Mouse (Mus musculus) kidney, embryonic 15.5 days (tissue): ENCODE measurements around the gene Mlx. TPM values are rescaled to one million over a fixed set of nuclear protein-coding genes. Genes with fewer than 3 reads are reported as not detected.
"Not testable (repeated sequence)": the region's sequence is repeated elsewhere in the genome, so short reads cannot be mapped to it uniquely, and the experiment has no call there.

Experiments
- ATAC-seq: fragments of 200-750 bp; cut with Nextera tagmentation; replicated peaks from 2 replicates; pipeline ENCODE4 v1.8.0; 2017; ENCODE audit warnings: moderate TSS enrichment; ENCODE audit not compliant: low FRiP score
- H3K27ac ChIP-seq: fragments of 300-500 bp; sonication (generic); 2 replicates; pipeline ENCODE4 v1.5.1; 2015; ENCODE audit warnings: mild to moderate bottlenecking, inconsistent platforms
- H3K27me3 ChIP-seq: fragments of 300-500 bp; sonication (generic); 2 replicates; pipeline ENCODE4 v1.6.1; 2015; ENCODE audit warnings: inconsistent platforms
- H3K36me3 ChIP-seq: fragments of 300-500 bp; sonication (generic); 2 replicates; pipeline ENCODE4 v1.6.1; 2015; ENCODE audit warnings: inconsistent platforms
- H3K4me1 ChIP-seq: fragments of 300-500 bp; sonication (generic); 2 replicates; pipeline ENCODE4 v1.6.1; 2015; ENCODE audit warnings: inconsistent platforms
- H3K4me2 ChIP-seq: fragments of 300-500 bp; sonication (generic); 2 replicates; pipeline ENCODE4 v1.6.1; 2015; ENCODE audit warnings: moderate library complexity, mild to moderate bottlenecking, inconsistent platforms
- H3K4me3 ChIP-seq: fragments of 300-500 bp; sonication (generic); replicated peaks from 2 replicates; pipeline ENCODE4 v1.5.1; 2015; ENCODE audit warnings: mild to moderate bottlenecking, inconsistent platforms
- H3K9ac ChIP-seq: fragments of 300-500 bp; sonication (generic); 2 replicates; pipeline ENCODE4 v1.6.1; 2015; ENCODE audit warnings: mild to moderate bottlenecking, inconsistent platforms
- H3K9me3 ChIP-seq: fragments of 300-500 bp; sonication (generic); replicated peaks from 2 replicates; pipeline ENCODE4 v1.6.1; 2016; ENCODE audit warnings: inconsistent platforms
- WGBS: fragments of 180-500 bp; shearing (Covaris S2); methylation state at CpG from one replicate; pipeline ENCODE4 v1.1.7; 2015; ENCODE audit warnings: mixed read lengths; 5-methylcytosine and 5-hydroxymethylcytosine counted together
- polyA plus RNA-seq: library from polyadenylated mRNA; unstranded; fragments of >200 nt; fragmentation: Nextera tagmentation; extraction: Ambion mirVana; gene quantifications from 2 replicates; pipeline ENCODE4 v1.2.1, GENCODE M21; 2015

Gene Mlx
- polyA plus RNA-seq, 1 experiment from 2014 or later = 46.9 TPM

GRCm38 (mm10) chr11:101112186-101112585 is 25.1 kb downstream of the Mlx start:
- Histone ChIP-seq H3K27ac (no peak overlapping the region), H3K9ac (no peak overlapping the region), H3K9me3 (no peaks in the 10 kb centered on the region), H3K4me3 (no peak overlapping the region), H3K4me2 (no peak overlapping the region), H3K4me1 (peaks cover 11% of the 10 kb centered on the region), H3K27me3 (no peaks in the 10 kb centered on the region), H3K36me3 (peaks cover 10% of the 10 kb centered on the region; the same call in 1 of the 2 replicates)
- WGBS = 92% methylated on average over 3 of the region's 3 CpGs
- no peak for ATAC-seq

DNA sequence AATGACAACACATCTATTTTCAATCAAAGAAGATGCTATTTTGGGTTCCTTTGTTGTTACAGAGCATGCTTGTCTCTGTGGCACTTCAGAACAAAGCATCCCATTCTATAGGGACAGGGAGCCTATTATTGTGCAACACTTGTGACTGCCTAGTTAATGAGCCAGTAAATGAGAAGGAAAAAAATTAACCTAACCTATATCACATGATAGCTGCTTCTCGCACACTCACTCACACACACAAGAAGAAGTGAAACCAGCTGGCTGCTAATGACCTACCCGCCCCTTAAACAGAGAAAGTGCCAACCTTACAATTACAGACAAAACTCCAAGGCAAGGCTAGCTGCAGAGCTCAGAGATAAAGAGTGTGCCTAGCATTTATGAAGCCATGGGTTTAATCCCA is 28.5 kb downstream of the Mlx start:
- H3K36me3 ChIP-seq = peaks cover 3% of the 10 kb centered on the region; the same call in 1 of the 2 replicates
- peaks cover 31% of the 10 kb centered on the region for H3K4me1 ChIP-seq
- H3K4me3 ChIP-seq = no peak overlapping the region
- ATAC-seq = no peak
- whole genome bisulfite sequencing = 53% methylated on average over 2 of the region's 2 CpGs
- no peak overlapping the region for H3K4me2 ChIP-seq
- H3K9ac ChIP-seq = no peak overlapping the region
- H3K9me3 ChIP-seq = no peaks in the 10 kb centered on the region
- H3K27me3 ChIP-seq = no peaks in the 10 kb centered on the region
- peak overlapping the region; percentile 47 for H3K27ac ChIP-seq

DNA sequence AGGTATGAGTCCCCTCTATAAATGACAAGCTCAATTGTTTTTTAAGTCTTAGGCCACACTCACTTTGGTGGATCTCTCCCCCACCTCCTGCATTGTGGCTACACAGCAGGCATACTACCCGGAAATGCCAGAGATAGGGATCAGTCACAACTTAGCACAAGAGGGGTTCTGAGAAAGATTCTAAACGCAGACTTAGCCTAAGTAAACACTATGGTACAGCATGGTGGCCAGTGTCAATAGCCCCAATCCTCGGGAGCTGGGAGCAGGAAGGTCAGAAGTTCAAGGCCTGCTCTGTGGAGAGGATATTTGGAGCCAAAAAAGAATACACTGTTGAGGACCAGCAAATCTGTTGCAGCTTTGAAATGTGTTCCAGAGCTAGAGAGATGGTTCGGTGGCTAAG is 31.0 kb downstream of the Mlx start:
- no peaks in the 10 kb centered on the region for H3K27me3 ChIP-seq
- no peaks in the 10 kb centered on the region for H3K9me3 ChIP-seq
- no peak for ATAC-seq
- peaks cover 41% of the 10 kb centered on the region for H3K4me1 ChIP-seq
- WGBS = 34% methylated on average over 4 of the region's 4 CpGs
- H3K36me3 ChIP-seq = peaks cover 17% of the 10 kb centered on the region
- H3K9ac ChIP-seq = peak overlapping the region; percentile 86; the same call in 1 of the 2 replicates
- H3K4me3 ChIP-seq = peak overlapping the region; percentile 86
- H3K27ac ChIP-seq = no peak overlapping the region
- H3K4me2 ChIP-seq = peak overlapping the region; percentile 94

DNA sequence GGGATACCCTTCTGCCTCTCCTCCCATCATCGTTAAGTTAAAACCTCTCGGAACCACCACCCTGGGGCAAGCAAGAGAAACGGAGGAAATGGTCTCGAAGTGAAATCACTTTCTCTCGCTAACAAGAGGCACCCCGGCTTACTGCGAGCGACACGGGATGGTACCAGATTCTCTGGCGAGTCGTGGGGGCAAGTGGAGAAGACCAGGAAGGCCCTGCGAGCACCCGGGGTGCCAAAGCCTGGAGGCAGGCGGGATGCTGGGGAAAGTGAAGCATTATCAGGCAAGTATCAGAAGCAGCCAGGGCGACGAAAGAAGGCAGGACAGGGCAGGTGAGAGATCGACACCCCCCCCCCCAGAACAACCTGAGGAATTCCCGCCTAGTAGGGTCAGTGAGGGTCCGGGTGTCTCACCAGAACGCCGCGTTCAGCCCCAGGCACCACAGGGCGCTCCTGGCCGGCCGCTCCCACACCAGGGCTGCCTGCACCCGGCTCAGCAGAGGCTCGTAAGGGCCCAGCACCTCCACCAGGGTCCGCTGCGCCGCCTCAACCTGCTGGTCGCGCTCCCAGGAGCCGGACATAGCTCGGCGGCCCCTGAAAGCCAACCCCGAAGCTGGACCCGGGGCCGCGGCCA is 32.2 kb downstream of the Mlx start:
- Histone ChIP-seq H3K4me1 (peaks cover 41% of the 10 kb centered on the region), H3K9me3 (no peaks in the 10 kb centered on the region), H3K36me3 (peaks cover 23% of the 10 kb centered on the region), H3K27ac (peak overlapping the region; percentile 95), H3K4me3 (peak overlapping the region; percentile 86), H3K27me3 (no peaks in the 10 kb centered on the region), H3K4me2 (peak overlapping the region; percentile 94), H3K9ac (peak overlapping the region; percentile 86)
- peak; percentile 84; the same call in 1 of the 2 replicates for ATAC-seq
- under 1% methylated on average over 39 of the region's 39 CpGs for WGBS

DNA sequence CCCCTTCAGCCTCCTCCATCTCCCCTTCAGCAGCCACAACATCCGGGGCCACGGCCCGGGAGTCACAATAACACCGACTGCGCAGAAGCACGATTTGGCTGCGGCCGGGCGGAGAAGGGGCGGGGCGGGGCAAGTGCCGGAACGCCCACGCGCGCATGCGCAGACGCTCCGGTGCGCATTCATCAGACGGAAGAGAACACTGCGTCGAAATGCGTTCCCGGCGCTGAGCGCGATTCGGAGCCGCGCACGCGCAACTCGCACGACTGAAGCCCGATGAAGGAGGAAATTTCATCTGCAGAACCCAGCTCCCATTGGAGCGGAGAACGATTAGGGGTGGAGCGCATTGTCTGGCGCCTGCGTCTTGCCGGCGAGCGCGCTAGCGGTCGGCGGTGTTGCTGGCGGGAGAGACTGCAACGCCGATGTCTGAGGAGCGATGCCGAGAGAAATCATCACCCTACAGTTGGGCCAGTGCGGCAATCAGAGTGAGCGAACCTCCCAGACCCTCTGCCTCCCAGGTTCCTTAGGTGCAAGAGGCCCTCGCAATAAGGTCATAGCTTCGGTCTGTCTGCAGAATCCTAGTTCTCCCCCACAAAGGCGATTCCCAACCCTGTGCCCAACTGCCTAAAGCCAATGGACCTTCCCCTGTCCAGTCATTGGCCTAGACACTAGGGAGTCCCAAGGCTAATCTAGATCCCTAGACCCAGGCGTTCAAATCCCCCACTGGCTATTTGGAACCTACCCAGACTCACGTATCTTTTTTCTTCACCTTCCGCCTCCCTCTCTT is 32.9 kb downstream of the Mlx start, which contains the start of the genes Retreg3 and Tubg1:
TSS of gene Retreg3 (minus strand) at position 133 of the 784 bp plus-strand sequence.
TSS of gene Tubg1 (plus strand) at position 178 of the 784 bp plus-strand sequence.
- Histone ChIP-seq H3K9ac (peak within 1 kb of the TSS; percentile 86), H3K4me1 (peaks cover 41% of the 10 kb centered on the region), H3K27ac (peak within 1 kb of the TSS; percentile 95), H3K4me3 (peak within 1 kb of the TSS; percentile 86), H3K4me2 (peak within 1 kb of the TSS; percentile 94), H3K27me3 (no peaks in the 10 kb centered on the region), H3K36me3 (peaks cover 28% of the 10 kb centered on the region), H3K9me3 (no peaks in the 10 kb centered on the region)
- WGBS = under 1% methylated on average over 61 of the region's 61 CpGs
- ATAC-seq = peak; percentile 95

DNA sequence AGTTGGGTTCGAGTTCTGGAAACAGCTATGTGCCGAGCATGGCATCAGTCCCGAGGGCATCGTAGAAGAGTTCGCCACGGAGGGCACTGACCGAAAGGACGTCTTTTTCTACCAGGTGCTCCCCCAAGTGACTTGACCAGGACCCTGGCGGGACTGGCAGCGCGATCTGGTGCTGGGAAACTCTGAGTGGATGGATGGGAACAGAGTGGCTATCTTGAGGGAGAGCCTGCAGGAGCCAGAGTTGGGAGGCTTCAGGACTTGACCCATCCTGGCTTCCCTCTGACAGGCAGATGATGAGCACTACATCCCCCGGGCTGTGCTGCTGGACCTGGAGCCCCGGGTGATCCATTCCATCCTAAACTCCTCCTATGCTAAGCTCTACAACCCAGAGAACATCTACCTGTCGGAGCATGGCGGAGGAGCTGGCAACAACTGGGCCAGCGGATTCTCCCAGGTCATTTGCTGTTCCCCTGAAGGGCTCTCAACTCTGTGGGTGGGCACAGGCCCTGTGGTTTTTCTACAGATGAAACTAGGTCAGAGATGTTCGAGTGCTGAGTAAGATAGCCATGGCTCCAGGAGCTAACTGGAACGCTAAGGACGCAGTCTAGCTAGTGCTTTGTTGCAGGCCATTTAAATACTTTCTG is 33.6 kb downstream of the Mlx start:
- Histone ChIP-seq H3K9ac (peak overlapping the region; percentile 79), H3K27ac (peak overlapping the region; percentile 95), H3K36me3 (peaks cover 35% of the 10 kb centered on the region), H3K4me2 (peak overlapping the region; percentile 94), H3K9me3 (no peaks in the 10 kb centered on the region), H3K4me1 (peaks cover 38% of the 10 kb centered on the region), H3K4me3 (peak overlapping the region; percentile 86), H3K27me3 (no peaks in the 10 kb centered on the region)
- no peak for ATAC-seq
- WGBS = 17% methylated on average over 19 of the region's 19 CpGs

DNA sequence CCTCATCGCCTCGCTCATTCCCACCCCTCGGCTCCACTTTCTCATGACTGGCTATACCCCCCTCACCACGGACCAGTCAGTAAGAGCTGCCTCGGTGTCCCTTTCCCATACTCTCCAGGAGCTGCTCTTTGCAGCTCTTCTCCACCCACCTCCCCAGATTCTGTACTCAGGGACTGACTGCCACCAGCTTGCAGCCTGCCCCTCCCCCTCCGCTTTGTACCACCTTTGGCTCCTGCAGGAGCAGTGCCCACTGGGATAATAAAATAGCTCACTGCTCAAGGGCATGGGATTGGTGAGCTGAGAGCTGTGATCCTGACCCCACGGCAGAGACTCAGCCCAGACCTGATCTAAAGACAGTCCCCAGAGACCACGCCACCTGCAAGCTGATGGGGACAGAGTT is 37.4 kb downstream of the Mlx start:
- H3K4me2 ChIP-seq, H3K4me3 ChIP-seq, H3K9ac ChIP-seq, H3K27ac ChIP-seq, H3K27me3 ChIP-seq, ATAC-seq, H3K9me3 ChIP-seq: not testable (repeated sequence)
- WGBS = 91% methylated on average over 8 of the region's 8 CpGs
- Histone ChIP-seq H3K4me1 (peaks cover 12% of the 10 kb centered on the region), H3K36me3 (peaks cover 48% of the 10 kb centered on the region)

DNA sequence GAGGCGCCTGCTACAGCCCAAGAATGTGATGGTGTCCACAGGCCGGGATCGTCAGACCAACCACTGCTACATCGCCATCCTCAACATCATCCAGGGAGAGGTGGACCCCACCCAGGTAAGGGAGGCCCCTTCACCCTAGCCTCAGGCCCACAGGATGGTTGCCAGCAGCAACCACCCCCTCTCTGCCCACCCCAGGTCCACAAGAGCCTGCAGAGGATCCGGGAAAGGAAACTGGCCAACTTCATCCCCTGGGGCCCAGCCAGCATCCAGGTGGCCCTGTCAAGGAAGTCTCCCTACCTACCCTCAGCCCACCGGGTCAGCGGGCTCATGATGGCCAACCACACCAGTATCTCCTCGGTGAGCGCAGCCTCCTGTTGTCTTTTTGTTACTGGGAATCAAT is 37.9 kb downstream of the Mlx start:
- not testable (repeated sequence) for H3K27me3 ChIP-seq, H3K4me2 ChIP-seq, H3K9me3 ChIP-seq, ATAC-seq, H3K4me3 ChIP-seq, H3K27ac ChIP-seq, H3K9ac ChIP-seq
- peaks cover 13% of the 10 kb centered on the region for H3K4me1 ChIP-seq
- H3K36me3 ChIP-seq = peaks cover 48% of the 10 kb centered on the region
- 98% methylated on average over 9 of the region's 9 CpGs for WGBS

- Histone ChIP-seq H3K9me3 (no peaks in the 10 kb centered on the region; the same call in 1 of the 2 replicates), H3K27ac (no peak overlapping the region), H3K4me2 (no peak overlapping the region), H3K4me3 (no peak overlapping the region), H3K4me1 (peaks cover 6% of the 10 kb centered on the region), H3K27me3 (no peaks in the 10 kb centered on the region), H3K36me3 (peaks cover 45% of the 10 kb centered on the region), H3K9ac (no peak overlapping the region)
- 100% methylated on average over 1 of the region's 1 CpGs for WGBS
- no peak for ATAC-seq
These were observed 40.0 kb downstream of the Mlx start for GRCm38 (mm10) chr11:101127075-101127474.

DNA sequence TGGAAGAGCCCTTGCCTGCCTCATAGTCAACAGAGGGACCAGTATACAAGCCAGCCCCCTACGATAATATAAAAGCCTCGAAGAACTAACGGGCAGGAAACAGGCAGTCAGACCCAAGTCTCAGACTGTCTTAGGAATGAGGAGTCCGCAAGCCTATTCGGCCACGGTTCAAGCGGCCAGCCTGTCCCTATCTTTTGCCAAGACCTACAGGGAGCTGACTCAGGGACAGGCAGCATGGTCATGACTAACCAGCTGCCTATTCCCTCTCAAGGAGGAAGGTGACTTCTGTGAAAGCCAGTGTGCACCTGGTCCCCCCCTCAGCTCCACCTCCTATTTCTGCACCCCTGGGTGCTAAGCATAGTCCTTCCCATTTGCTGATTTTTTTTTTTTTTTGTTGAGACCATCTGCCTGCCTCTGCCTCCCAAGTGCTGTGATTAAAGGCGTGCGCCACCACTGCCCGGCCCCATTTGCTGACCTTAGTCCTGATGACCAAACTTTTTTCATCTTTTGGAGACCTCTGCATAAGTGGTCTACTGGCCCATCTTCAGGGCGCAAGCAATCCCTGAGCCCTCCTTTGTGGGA is 42.0 kb downstream of the Mlx start:
- Histone ChIP-seq H3K27ac (no peak overlapping the region), H3K36me3 (peaks cover 25% of the 10 kb centered on the region), H3K9ac (no peak overlapping the region), H3K4me1 (peaks cover 6% of the 10 kb centered on the region), H3K9me3 (no peaks in the 10 kb centered on the region; the same call in 1 of the 2 replicates), H3K4me2 (no peak overlapping the region), H3K4me3 (no peak overlapping the region), H3K27me3 (no peaks in the 10 kb centered on the region)
- ATAC-seq = no peak
- WGBS = 84% methylated on average over 11 of the region's 11 CpGs

DNA sequence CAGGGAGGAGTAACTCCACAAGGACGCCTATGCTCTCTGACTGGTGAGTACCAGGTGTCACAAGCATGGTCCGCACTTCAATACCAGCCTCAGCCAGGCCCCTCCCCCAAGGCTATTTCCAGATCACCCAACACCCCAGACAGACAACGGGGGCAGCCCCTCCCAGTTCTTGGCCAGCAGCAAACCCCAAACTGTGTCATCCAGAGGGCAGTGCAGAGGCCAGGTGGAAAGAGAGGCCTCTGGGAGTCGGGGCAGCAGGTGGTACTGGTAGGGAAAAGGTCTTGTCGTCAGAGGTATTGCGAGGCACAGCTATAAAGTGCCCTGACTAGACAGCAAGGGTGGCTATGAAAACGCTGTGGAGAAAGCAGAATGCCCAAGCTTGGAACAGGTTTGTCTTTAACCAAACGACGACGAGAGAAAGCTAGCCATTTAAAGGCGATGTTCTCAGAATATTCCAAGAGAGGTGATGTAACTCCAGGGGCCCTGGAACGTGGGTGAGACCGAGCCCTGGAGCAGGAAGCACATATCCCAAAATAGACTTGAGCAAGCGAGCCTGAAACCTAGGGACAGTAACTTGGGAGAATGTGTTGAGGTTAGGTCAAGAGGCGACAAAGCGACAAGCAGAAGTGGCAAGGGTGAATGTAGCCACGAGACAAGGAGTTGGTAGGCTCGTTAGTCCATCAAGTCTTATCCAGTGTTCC is 43.1 kb downstream of the Mlx start:
- H3K4me2 ChIP-seq = no peak overlapping the region
- no peak overlapping the region for H3K27ac ChIP-seq
- H3K36me3 ChIP-seq = peaks cover 18% of the 10 kb centered on the region
- H3K9me3 ChIP-seq = no peaks in the 10 kb centered on the region; the same call in 1 of the 2 replicates
- peaks cover 9% of the 10 kb centered on the region for H3K4me1 ChIP-seq
- ATAC-seq = no peak
- no peak overlapping the region for H3K9ac ChIP-seq
- H3K4me3 ChIP-seq = no peak overlapping the region
- WGBS = 38% methylated on average over 18 of the region's 18 CpGs
- no peaks in the 10 kb centered on the region for H3K27me3 ChIP-seq
